Mouse (Mus musculus): Measurements from ENCODE around the gene Gm13723. TPM values are rescaled to one million over a fixed set of nuclear protein-coding genes. Genes with fewer than 3 reads are reported as not detected.

Gene Gm13723
- not detected for polyA plus RNA-seq (2017; shearing (Covaris generic))

DNA sequence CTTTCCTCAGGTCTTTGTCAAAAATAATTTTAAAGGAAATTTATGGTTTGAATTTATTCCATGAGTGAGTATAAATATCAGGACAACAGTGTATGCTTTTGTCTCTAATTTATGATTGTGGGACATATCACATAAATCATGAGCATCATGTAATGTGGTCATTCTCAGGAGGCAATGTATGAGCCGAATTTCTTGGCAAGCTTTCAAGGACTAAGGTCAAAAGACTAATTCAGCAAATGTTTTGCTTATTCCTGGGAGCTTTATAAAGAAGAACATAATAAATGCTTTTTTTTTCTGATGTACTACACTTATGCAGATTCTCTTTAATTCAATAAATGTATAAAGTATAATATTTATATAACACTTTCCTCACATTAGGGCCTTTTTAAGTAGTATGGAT, at the start of gene Gm13723:
Gm13723 (minus strand) TSS at position 101 of the 400 bp plus-strand sequence.

GRCm38 (mm10) chr2:86892116-86892515, 17.5 kb upstream of the Gm13723 start, which contains the start of gene Olfr1097:
Olfr1097 (minus strand) TSS chr2:86892216.

GRCm38 (mm10) chr2:86851596-86851995, 23.0 kb downstream of the Gm13723 start, which contains the start of gene Olfr1095:
Olfr1095 (minus strand) TSS chr2:86851696.

DNA sequence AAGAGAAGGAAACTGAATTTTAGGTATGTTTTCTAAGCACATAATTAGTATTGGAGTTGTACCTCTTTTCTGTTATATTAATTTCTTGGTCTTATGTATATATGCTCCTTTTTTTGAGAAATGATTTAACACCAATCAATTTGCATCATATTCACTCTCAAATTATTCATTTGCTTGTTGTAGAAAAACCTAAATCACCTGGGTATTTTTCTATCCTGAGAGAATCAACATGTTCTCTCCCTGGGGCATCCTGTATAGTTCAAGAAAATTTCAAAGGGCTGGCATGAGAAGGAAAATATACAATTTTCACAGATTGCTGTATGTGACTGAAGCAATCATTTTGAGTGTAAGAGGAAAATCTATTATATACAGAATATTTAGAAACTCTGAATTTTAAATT, 50.2 kb downstream of the Gm13723 start, which contains the start of gene Olfr1094:
Olfr1094 (plus strand) TSS at position 301 of the 400 bp plus-strand sequence.

Other genes starting within 250 kb of the Gm13723 start
- gene Olfr1084, start 235.1 kb downstream of the Gm13723 start, polyA plus RNA-seq (2017; shearing (Covaris generic)) = not detected
- not detected for gene Olfr1085, start 212.8 kb downstream of the Gm13723 start, polyA plus RNA-seq (2017; shearing (Covaris generic))
- gene Olfr1086, start 194.7 kb downstream of the Gm13723 start, polyA plus RNA-seq (2017; shearing (Covaris generic)) = 0.19 TPM
- gene Olfr1087, start 176.4 kb downstream of the Gm13723 start, polyA plus RNA-seq (2017; shearing (Covaris generic)) = not detected
- not detected for gene Olfr1089, start 141.1 kb downstream of the Gm13723 start, polyA plus RNA-seq (2017; shearing (Covaris generic))
- not detected for gene Olfr1090, start 115.8 kb downstream of the Gm13723 start, polyA plus RNA-seq (2017; shearing (Covaris generic))
- not detected for gene Olfr1093, start 92.3 kb downstream of the Gm13723 start, polyA plus RNA-seq (2017; shearing (Covaris generic))
- gene Olfr141, start 64.8 kb downstream of the Gm13723 start, polyA plus RNA-seq (2017; shearing (Covaris generic)) = not detected
- not detected for gene Olfr1094, start 50.1 kb downstream of the Gm13723 start, polyA plus RNA-seq (2017; shearing (Covaris generic))
- not detected for gene Olfr1095, start 23.1 kb downstream of the Gm13723 start, polyA plus RNA-seq (2017; shearing (Covaris generic))
- gene Olfr1097, start 17.4 kb upstream of the Gm13723 start, polyA plus RNA-seq (2017; shearing (Covaris generic)) = not detected
- not detected for gene Olfr1098, start 49.7 kb upstream of the Gm13723 start, polyA plus RNA-seq (2017; shearing (Covaris generic))
- not detected for gene Olfr1099, start 85.9 kb upstream of the Gm13723 start, polyA plus RNA-seq (2017; shearing (Covaris generic))
- gene Olfr1100, start 105.2 kb upstream of the Gm13723 start, polyA plus RNA-seq (2017; shearing (Covaris generic)) = not detected
- gene Olfr1101, start 116.4 kb upstream of the Gm13723 start, polyA plus RNA-seq (2017; shearing (Covaris generic)) = not detected
- not detected for gene Olfr1102, start 123.6 kb upstream of the Gm13723 start, polyA plus RNA-seq (2017; shearing (Covaris generic))
- gene Olfr1104, start 152.3 kb upstream of the Gm13723 start, polyA plus RNA-seq (2017; shearing (Covaris generic)) = not detected
- gene Olfr1105, start 161.7 kb upstream of the Gm13723 start, polyA plus RNA-seq (2017; shearing (Covaris generic)) = not detected
- not detected for gene Olfr1106, start 177.5 kb upstream of the Gm13723 start, polyA plus RNA-seq (2017; shearing (Covaris generic))
- gene Olfr1107, start 201.0 kb upstream of the Gm13723 start, polyA plus RNA-seq (2017; shearing (Covaris generic)) = not detected
- gene Olfr1109, start 221.2 kb upstream of the Gm13723 start, polyA plus RNA-seq (2017; shearing (Covaris generic)) = 0.17 TPM
- not detected for gene Olfr259, start 239.8 kb upstream of the Gm13723 start, polyA plus RNA-seq (2017; shearing (Covaris generic))

All from CD4-positive, CD25-positive, alpha-beta regulatory T cell (primary cell).